Mouse (Mus musculus) heart, adult 8-10 months (tissue): ENCODE results near the gene Nt5dc3. TPM values are rescaled to one million over a fixed set of nuclear protein-coding genes. Genes with fewer than 3 reads are reported as not detected.
A peak's percentile ranks its signal among the peaks of the same experiment; 100 is the strongest.

Source experiments
- DNase-seq: peaks from one replicate; pipeline ENCODE4 v3.0.0; 2022; ENCODE audit warnings: low spot score
- total RNA-seq, 4 experiments: library from RNA; stranded (reverse); gene quantifications; 2 replicates each; pipeline ENCODE4 v1.2.4; 2022

Gene Nt5dc3
- total RNA-seq, 4 experiments from 2014 or later = 35.3 to 44.4 (median 39.4) TPM

GRCm38 (mm10) chr10:86779117-86779755 lies 431 bp downstream of the Nt5dc3 start:
- no peak for DNase-seq

DNA sequence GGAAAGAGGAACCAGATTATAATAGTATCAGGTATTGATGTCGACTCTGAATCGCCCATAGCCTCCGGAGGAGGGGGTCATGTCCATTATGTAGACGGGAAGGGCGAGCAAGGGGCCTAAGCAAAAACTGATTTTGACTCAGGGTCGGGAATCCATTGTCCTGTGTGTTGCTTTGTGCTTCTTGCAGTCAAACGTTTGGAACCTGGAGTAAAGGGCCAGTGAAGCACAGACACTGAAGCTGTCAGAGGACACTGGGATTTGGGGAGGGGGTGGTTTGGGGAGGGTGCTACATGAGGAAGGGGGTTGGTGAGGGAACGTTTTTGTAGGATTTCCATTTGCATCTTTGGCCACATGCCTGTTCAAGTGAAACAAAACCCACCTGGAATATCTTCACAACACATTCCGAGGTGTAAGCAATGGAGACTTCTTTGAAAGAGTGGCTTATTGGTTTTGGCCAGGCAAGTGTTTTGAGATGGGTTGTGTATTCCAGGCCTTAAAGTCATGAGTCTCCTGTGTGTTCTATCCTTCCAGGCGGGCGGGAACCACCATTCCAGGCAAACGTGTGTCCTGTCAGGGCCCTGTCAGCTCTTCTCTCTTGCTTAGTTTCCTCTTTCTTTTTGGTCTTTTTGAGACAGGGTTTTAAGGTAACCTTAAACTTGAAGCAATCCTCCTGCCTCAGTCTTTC lies 1.2 kb downstream of the Nt5dc3 start:
- no peak for DNase-seq

GRCm38 (mm10) chr10:86781641-86782040 lies 2.8 kb downstream of the Nt5dc3 start:
- DNase-seq = no peak

DNA sequence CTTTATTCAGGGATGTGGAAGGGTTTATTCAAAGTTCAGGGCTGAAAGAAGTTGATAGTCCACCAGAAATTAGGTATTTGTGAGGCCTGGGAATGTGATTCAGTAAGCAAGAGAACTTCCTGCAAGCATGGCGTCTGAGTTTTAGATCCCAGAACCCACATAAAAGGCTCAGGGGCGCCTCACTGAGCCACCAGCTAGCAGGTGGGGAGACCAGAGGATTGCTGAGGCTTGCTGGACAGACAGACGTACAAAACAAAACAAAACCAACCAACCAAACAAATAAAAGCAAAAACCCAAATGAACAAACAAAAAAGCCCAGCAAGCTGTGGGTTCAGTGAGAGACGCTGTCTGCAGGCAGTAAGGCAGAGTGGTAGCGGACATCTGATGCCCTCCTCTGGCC lies 3.9 kb downstream of the Nt5dc3 start:
- DNase-seq = no peak

DNA sequence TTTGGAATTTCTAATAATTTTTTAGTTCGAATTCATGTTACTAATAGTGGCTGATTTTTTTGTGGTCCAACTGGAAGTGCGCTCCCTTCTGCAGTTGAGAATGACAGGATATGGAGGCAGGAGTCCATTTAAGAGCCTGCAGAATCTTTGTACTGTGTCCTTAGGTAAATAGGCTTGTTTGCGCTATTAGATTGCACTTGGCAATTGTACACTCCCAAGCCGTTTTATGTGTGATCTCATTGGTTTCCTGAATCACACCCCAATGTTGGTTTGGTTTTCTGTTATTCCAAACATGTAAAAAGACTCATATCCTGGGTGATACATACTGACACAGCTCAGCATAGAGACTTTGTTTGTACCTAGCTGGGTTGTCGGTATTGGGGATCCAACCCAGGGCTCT lies 4.8 kb downstream of the Nt5dc3 start:
- DNase-seq = no peak

DNA sequence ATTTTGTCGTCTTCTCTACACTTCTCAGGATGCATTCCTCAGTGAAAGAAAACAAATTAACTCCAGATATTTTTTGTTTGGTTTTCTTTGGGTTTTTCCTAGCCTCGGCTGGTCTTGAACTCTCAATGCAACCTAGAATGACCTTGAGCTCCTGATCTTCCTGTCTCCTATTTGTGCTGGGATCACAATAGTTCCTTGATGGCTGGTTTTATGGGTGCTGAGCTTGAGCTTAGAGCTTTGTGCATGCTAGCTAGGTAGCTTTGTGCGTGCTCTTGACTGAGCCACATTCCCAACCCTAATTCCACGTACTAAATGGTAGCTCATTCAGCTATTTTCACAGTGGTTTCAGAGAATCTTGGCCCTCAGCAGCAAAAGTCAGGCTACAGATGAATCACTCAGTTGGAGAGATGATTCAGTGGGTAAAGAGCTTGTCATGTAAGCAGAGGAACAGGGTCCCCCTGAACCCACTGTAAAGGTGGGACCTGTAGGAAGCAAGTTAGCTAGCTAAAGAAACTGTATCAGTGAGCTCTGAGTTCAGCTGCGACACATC lies 5.4 kb downstream of the Nt5dc3 start:
- no peak for DNase-seq

DNA sequence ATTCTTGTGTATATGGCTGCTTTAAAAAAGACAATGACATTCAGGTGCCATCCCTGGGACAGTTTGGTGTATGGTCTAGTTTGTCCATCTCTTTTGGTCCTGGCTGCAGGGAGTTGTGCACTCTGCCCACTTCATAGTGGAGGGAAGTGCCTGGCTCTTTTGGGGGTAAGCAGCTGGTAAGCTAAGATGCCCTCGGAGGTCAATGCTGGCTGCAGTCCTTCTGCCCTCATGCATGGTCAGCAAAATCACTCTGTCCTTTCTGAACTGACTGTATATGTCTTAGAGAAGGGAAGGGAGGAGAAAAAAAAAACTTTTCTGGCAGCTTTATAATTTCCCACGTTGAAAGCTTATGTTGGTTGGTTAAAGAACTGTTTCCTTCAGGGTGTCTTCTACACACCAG lies 6.6 kb downstream of the Nt5dc3 start:
- no peak for DNase-seq

DNA sequence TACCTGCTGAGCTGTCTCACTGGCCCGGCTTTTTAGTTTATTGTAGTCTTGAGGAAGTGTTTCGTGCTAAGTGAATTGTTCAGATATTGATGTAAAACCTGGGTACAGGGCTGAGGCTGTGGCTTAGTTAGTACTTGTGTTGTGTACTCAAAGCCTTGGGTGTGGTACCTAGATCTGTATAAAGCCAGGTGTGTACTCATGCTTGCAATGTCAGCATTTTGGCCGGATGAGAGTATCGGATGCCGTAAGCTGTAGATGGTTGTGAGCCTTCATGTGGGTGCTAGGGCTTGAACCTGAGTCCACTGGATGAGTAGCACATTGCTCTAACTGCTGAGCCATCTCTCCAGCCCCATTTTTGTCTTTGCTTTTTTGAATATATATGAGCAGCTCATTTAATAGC lies 7.3 kb downstream of the Nt5dc3 start:
- no peak for DNase-seq

- DNase-seq = no peak
These were observed 9.4 kb downstream of the Nt5dc3 start for GRCm38 (mm10) chr10:86788193-86788592.

DNA sequence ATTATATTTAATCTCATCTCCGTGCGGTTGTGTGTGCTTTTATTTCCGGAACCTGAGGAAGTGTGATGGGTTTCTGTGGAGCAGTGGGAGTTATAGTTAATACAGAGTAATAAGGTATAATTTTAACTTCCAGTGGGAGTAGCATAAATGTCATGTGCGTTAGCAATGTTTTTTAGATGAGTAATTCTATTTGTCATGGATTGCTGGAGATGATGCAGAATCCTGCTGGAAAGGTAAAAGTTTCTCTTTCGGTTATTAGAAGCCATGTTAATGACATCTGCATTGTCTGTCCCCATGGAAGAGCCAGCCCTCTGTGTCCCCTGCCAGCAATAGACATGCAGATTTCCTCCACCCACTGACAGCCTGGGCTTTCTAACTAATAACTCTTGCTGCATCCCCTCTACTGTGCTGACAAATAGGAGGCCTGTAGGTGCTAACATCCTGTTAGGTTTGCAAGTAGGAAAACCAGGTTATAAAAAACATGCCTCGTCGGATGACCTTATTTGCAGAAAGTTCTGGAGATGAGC lies 10.4 kb downstream of the Nt5dc3 start:
- no peak for DNase-seq

DNA sequence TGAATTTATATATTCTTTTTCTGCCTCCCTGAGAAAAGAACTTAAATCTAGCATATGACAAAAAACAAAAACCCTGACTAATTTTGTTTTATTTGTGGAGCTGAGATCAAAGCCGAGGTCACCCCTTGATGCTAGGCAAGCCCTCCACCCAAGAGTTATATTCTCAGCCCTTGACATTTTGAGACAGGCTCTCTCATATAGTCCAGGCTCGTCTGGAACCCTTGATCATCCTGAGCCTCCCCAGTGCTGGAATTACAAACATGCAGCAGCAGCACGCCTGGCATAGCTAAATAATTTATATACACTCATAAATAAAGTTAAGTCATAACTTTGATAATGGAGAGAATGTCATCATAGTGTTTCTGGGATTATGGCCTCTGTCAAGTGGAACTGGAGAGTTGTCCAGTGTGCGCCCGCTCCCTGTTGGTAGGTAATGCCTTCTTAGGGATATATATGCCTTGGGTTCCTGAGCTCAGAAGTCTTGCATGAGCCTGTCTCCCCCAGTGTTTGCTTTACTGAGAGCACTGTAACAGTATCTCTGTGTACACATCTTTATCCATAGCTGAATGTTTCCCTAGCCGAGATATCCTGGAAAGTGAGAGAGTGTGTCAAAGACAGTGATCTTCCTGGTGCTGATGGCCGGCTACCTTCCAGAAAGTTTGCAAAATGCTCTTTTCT lies 12.8 kb downstream of the Nt5dc3 start:
- no peak for DNase-seq

DNA sequence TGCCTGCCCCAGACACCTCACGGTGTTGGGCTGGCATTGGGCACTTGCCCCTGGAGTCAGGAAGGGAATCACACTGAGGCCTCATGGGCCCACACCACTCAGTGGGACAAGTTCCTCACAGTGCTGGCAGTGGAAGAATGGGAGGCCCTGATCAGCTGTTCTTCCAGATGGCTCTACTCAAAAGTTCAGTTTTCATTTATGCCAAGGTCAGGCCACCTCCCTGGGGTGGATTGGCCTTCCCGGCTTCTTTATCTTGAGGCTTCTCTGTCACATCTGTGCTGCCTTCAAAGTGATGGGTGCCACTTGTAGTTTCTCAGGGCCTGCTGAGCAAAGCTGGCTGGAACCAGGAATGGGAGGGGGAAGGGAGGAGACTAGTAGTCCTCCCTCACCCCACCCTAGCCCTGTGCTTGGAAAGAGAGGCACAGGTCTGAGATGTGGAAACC lies 14.7 kb downstream of the Nt5dc3 start:
- DNase-seq = peak; percentile 71

GRCm38 (mm10) chr10:86794196-86794595 lies 15.4 kb downstream of the Nt5dc3 start:
- no peak for DNase-seq

DNA sequence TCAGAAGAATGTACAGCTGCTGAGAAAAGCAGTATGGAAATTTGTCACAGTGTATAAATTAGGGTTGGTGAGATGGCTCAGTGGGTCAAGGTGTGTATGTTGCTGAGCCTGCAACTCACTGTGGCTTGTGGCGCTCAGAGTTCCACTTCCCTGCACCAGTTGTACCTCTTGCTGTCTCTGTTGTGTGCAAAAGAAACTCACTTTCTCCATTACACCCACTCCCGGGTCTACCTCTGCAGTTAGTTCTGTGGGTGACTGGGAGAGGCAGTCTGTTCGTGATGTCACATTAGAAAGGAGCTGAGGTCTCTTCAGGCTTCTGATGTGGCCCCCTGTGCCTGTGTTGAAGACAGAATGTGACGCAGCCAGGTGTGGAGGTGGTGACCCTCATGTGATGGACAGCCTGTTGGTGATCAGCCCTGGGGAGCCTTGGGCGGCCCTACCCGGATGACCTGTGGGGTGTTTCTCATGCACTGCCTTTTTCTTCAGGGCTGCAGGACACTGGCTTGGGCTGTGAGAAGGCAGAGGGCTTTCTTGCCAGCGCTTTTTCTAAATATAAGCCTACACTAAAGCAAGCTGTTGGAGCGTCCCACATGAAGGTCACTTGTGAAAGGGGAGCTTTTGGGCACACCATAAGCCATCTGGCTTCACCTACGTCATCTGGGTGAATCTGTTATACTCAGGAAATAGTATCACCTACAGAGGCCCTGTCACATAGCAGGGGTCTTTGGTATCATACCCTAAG lies 16.2 kb downstream of the Nt5dc3 start:
- peak; percentile 46 for DNase-seq

DNA sequence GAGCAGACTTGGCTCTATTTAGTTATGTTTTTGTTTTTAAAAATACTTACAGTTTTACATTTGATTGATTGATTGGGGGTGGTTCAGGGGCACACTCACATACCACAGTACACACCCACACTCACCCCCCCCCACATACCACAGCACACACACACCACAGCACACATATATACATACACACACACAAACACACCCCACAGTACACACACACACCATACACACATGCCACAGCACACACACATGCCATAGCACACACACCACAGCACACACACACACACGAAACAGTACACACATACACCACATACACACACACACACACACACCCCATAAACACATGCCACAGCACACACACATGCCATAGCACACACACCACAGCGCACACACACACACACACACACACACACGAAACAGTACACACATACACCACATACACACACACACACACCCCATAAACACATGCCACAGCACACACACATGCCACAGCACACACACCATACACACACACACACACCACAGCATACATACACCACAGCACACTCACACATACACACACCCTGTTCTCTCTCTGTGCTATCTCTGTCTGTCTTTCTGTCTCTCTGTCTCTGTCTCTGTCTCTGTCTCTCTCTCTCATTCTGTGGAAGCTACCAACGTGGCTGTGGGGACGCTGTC lies 17.4 kb downstream of the Nt5dc3 start:
- DNase-seq = no peak

DNA sequence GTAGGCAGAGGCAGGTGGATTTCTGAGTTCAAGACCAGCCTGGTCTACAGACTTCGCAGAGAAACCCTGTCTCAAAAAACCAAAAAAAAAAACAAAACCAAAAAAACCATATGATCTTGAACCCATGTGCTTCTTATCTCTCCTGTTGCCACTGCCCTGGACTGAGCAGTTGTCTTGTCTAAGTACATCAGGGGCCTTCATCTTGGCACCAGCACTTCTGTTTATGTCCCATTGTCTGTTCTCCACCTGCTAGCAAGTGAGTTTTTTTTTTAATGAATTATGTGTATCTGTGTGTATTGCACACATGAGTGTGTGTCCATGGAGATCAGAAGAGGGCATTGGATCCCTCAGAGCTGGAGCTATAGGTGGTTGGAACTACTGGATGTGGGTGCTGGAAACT lies 28.6 kb downstream of the Nt5dc3 start:
- DNase-seq = no peak

DNA sequence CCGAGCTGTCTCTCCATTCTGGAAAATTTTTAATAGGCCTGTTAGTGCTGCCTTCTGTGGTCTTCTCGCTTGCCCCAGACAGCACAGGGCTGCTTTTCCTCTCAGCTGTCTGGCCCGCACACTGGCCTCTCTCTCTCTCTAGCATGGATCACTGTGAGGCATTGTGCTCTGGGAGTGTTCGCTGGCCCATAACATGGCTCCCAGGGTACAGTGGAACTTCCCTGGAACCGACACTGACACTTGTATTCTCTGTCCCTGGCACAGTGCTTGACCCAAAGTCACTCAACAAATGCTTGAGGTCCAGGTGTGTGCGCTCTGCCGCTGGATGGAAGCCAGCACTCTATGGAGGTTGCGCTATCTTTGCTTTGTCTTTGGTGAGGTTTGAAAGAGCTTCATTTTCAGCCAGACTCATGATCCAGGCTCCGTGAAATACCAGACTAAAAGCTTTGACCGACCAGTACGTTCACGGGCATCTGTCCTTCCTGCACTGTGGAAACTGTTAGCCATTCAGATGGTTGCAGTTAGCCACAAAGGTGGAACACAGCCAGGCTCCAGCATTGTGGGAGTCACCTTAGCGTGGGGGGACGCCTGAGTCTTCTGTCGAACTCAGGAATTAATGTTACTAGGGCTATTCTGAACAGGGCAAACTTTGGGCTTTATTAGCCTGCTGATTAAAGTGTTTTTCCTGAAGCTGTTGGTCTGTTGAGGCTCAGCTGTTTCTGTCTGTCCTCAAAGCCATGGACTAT lies 29.4 kb downstream of the Nt5dc3 start:
- DNase-seq = no peak

DNA sequence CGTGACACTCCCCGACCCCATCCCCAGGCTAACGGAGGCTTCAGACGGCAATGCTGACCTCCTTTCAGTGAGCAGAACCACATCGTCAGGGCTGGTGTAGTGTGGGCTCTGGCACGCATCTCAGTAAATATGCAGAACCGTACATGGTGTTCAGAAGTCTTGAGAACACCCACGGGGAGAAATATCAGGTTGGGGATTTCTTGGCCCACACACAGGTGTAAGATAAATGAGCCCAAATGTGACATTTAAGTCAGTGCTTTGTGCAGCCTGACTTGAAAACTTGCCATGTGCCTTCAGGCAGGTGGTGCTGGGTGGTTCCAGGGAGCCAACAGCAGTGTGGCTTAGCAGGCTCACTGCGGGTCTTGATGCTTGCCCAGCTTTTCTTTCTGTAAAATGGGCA lies 31.2 kb downstream of the Nt5dc3 start:
- no peak for DNase-seq

GRCm38 (mm10) chr10:86810612-86811011 lies 31.8 kb downstream of the Nt5dc3 start:
- no peak for DNase-seq
